Mouse (Mus musculus) spleen, postnatal 14 days (tissue): ENCODE results near the gene Spata13.

Experiments
- DNase-seq, 2 experiments: peaks; one replicate each; pipeline ENCODE4 v3.0.0; 2021 to 2022; ENCODE audit warnings: low spot score in 2 of 2

The Spata13 gene

DNA sequence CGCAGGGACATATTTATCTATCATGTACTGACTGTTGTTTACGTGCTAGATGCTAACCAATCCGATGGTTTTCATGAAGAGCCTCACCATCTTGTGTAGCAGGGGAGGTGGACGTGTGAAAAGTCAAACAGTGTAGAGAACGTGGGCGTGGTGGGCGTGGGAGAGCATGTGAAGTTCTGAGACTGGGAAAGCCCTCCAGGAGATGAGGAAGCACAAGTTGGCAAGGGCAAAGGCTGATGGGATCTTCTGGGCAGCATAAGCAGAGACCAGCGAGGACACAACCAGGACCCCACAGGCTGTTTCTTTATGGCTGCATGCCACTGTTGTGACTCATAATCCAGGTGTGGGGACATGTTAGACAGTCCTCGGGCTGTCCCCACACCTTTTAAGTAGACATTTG is 5.4 kb downstream of the Spata13 start:
- DNase-seq = no peak

DNA sequence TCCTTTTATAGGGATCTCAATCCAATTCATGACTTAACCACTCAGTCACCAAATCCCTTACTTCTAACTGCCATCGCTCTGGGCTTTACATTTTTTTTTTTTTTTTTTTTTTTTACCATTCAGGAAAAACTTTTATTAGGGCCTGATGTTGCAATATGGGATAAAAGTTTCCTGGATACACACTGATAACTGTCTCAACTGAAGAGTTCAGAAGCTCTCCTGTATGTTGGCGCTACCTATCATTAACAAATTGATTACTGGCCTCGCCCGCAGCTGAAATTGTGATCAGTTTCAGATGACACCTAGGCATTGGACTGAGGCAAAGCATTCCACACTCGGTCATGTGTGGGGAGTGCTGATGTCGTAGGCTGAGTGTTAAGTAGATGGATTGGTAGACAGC is 7.3 kb downstream of the Spata13 start:
- no peak for DNase-seq

DNA sequence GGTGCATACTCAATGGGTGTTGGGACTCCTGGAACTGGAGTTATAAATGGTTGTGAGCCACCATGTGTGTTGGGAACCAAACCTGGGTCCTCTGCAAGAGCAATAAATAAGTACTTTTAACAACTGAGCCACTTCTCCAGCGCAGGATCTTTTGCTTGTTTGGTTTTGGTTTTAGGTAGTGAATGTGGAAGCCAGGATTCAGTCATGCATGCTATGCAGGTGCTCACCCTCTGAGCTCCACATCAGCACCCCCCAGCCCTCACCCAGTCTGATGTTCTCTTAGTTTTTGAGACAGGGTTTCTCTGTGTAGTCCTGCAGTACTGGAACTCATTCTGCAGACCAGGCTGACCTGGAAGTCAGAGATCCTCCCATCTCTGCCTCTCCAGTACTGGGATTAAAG is 8.3 kb downstream of the Spata13 start:
- DNase-seq = no peak

DNA sequence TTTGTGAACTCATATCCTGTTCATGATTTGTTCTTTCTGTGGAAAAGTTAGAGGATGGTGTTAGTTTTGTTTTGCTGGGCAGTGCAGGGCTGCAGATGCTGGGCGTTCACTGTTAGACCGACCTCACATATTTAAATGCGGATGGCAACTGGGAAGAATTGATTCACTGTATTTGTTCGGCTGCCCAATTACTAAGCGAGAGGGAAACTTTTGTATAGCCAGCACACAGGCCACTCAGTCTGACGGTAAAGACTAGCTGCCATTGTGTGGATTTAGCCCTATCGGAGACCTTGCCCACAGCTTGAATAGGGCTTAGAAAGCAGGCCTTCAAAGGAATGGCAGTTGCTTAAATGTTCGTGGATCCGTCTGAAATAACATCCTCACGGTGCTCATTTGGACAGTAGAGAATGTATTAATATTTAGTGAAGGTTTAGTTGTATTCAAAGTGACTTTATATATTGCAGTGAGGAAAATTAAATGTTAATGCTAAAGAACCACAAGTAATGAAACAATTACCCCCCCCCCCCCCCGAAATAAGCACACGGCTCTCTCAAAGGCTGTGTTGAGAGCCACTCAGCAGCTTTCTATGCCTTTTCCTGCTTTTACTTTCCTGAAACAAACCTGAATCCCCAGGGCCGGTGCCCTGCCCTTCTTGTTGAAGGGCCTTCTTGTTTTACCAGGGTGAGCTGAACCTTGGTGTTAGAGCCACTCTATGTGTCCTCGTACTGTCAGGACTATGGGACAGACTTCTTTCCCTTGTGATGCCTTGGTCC is 9.5 kb downstream of the Spata13 start:
- DNase-seq = no peak

DNA sequence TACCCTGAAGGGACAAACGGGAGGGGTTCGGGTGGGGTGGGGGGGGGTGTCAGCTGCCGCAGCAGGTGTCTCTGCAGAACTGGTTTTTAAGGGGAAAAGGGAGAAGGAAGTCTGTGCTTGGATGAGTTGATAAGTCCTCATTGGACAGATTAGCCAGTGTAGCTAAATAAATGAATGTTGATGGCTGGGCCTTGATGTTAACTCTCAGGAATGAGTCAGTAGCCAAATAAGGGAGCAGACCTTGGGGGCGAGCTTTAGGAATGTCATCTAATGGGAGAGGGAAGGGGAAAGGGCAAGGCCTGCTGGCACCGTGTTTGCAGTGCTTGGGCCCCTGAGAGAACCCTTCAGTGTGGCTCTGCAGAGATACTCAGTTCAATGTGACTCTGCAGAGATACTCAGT is 12.6 kb downstream of the Spata13 start:
- DNase-seq = no peak

DNA sequence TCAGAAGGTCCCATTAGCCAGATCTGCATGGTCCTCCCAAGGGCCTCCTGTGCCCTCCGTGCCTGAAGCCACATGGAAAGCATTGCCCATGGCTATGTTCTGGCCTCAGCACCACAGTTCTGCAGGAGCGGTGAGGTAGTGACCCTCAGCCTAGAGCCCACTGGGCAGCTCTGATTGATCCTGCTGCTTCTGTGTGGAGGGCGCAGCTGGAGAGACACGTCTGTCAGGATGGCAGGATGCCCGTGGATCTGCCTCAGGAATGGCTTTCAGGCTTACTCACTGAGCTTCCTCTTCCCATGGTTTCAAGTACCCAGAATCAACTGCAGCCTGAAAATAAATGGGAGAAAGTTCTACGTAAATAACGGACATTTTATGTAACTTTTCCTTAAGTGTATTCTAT is 14.1 kb downstream of the Spata13 start:
- no peak for DNase-seq

DNA sequence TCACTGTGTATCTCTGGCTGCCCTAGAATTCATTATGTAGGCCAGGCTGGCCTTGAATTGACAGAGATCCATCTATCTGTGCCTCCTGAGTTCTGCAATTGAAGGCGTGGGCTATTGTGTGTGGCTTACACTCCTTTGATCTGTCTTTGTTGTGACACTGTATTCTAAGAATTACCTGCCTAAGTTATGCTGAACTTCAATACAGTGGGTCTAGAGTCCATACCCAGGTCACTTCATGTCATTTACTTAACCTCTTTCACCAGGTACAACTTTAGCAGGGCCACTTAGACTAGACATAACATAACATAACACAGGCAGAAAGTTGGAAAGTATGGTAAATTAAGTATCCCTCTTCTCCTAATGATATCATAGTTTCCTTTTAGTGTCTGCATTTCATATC is 15.2 kb downstream of the Spata13 start:
- no peak for DNase-seq

DNA sequence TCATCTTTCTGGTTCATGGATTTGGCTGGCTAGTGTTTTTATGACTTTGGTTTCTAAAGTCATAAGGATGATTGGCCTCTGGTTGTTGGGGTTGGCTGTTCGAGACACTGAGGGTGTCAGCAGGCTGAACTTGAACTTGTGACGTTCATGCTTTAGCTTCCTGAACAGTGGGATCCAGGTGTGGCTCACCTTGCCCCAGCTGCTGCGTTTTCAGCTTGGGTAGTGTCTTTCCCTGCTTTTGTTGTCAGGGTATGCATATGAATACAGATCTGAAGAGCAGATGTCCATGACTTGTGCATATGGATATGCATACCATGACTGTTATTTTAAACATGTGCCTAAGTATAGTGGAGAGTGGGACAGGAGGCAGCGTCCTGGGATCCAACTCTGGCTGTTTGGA is 19.4 kb downstream of the Spata13 start:
- DNase-seq = no peak

DNA sequence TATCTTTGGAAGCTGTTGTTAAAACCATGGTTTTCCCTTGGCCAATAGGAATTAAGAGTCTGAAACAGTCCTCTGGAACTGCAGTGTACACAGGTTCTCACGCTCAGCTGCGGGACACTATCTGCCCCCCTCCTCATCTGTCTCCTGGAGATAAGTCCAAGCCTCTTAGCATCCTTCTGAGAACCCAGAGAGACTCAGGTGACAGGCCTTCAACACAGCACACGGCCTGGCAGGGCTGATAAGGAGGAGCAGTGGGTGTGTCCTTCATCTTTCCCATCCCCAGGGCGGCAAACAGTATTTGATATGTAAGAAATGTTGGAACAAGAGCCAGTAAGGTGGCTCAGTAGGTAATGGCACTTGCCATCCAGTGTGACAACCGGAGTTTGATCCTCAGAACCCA is 20.2 kb downstream of the Spata13 start:
- peak; percentile 46 to 48 for DNase-seq

DNA sequence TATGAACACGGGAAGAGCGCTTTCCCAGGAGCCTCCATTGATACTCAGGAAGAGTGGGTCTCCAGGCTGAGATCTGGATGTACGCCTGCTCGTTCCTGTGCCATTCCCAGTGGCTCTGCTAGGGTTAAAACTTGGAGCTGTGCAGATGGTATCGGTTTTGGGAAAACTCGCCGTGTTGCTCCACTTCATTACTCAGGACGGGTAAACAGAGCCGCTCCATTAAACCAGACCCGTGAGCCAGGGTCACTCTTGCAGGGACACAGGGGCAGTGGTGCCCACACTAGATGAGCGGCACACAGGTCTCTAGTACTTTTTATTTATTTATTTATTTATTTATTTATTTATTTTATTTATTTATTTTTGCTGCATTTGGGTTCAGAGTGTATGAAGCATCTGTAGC is 20.9 kb downstream of the Spata13 start:
- DNase-seq = no peak

DNA sequence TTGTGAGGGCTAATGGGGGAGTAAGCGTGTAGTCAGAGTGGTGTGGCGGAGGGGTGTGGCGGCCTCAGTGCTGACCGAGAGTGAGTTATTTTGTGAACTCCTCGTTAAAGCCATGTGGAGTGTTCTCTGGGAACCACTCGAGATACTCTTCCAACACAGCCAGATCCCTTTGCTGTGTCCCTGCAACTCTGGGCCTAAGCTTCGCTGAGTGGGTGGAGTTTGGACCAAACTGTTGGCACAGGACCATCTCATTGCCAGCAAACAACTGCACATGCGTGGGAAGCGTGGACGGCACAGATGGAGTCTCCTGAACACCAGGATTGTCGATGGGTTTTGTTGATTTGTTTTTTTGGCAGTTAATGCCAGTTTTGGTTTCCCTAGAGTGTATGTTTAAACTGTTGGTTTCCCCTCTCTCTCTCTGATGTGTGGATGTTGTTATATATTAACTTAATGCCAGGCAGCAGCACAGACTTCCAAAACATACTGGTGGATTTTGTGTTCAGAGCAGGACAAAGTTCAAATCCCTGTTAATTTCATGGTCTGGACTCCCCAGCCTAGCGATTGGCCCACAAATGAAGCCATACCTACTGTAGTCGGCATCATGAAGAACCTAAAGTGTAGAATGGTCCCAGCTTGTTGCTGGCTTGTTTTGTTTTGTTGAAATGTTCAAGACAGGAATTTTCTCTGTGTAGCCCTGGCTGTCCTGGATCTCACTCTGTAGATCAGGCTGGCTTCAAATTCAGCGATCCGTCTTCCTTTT is 22.3 kb downstream of the Spata13 start:
- no peak for DNase-seq

DNA sequence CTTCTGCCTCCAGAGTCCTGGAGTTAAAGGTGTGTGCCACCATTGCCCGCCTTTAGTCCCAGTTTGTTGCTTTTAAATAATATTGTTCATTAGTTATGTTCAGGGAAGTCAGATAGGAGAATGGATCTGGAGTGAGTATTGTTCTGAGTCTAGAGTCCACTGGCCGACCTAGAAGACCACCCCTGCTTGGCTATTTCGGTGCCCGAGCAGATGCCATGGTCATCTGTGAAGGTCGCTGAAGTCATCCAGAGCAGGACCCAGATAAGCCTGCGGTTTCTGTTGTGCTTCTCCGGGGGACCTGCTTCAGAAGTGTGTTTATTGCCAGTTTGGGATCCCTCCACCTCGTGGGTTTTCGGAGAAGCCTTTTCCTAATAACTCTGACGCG is 22.9 kb downstream of the Spata13 start:
- no peak for DNase-seq

DNA sequence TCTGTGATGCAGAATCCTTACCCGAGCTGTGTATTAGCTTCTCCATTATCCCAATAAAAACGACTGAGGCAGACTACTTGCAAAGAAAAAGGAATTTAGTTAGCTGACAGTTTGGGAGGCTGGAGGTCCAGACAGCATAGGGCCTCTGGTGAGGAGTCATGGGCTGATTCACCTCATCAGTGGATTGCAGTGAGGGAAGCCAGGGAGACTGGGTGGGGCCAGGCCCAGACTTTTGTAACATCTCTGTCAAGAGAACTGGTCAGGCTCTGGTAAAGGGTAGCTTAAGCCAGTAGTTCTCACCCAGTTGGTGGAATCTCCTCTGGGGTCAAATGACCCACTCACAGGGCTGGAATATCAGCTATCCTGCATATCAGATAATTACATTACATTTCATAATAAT is 24.1 kb downstream of the Spata13 start:
- DNase-seq = no peak

DNA sequence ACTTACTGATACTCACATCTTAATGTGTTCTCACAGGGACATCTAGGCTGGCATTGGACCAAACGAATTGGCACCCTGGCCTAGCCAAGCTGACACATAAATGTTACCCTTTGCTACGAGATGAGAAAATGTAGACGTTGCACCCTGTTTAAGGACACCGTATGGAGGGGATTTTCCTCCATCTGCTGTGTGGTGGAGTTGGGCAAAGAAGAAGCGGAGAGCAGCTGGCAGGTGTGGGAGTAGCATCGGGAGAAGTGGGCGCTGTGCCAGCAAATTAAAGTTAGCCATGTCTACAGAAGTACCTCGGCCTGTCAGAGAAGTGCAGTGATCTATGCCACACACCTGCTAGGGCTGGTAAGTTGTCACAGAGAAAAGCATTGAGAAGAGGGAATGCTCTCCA is 25.7 kb downstream of the Spata13 start:
- DNase-seq = no peak

DNA sequence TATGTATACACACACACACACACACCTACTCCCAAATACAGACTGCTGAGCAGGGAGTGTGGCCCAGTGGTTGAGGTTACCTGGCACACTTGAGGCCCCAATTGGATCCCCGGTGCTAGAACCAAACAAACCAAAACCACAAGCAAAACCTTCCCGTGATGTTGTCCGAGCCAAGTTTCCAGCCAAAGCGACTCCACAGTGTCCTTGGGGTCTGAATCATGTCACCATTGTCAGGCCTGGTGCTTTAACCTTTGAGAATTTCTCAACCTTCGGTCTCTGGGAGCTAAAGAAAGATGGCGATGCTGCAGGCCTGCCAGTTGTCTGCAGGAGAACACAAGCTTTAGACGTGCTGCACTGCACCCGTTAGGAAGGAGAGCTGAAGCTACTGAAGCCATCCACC is 26.8 kb downstream of the Spata13 start:
- DNase-seq = no peak

DNA sequence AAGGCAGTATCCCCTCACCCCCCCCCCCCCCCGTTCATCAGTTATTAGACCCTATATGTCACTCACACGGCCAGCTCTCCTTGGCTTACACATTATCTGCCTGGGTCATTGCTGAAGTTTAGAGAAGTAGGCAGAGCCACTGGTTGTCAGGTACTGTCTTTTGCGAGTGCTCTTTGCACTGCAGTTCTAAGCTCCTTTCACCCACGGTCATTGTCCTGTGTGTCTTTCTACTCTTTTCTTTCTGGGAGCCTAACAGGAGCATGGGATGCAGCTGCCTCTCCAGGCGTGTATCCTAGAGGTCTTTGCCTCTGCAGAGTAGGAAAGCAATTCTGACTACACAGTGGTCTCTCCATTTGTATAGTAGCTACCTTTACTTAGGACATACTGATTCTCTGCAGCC is 27.5 kb downstream of the Spata13 start:
- no peak for DNase-seq

DNA sequence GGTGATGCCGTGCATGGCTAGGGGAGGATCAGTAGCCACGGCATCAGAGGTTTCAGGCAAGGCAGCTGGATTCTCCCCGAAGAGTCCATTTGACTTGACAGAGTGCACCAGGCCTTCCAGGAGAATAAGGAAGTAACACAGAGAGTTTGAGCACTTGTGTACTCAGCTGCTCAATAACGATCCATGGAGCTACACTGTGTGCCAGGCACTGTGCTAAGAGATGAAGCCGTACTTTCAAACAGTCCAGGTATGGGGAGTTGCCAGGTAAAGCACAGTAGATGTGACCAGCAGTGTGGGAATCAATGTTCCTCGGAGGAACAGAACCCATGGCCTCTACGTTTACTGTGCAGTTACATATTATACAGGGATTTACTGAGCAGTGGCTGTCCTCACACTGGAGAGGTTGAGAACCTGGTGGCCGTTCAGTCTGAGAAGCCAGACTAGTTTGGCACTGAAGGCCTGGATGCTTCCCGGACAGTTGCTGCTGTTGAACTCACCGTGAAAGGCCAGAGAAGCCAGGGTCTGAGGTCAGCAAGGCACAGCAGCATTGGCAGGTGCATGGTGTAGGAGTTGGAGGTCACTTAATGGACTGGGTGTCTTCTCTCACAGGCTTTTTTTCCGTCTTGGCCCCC is 29.6 kb downstream of the Spata13 start:
- DNase-seq = no peak

DNA sequence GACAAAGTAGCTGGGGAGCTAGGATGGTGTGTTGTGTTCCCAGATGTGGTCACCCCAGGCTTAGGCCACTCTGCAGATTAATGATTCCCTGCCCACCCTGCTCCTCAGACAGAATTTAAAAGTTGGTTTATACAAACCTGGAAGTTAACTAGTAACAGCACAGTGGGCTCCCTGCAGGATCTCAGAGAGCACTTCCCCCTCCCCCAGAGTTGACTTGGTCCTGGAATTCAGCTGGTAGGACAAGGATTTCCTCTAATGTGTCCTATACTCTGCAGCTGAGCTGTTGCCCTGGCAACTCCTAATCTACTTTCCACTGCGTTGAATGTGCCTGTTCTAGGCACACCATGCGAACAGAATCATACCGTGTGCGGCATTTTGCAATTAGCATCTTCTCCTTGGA is 30.8 kb downstream of the Spata13 start:
- no peak for DNase-seq

DNA sequence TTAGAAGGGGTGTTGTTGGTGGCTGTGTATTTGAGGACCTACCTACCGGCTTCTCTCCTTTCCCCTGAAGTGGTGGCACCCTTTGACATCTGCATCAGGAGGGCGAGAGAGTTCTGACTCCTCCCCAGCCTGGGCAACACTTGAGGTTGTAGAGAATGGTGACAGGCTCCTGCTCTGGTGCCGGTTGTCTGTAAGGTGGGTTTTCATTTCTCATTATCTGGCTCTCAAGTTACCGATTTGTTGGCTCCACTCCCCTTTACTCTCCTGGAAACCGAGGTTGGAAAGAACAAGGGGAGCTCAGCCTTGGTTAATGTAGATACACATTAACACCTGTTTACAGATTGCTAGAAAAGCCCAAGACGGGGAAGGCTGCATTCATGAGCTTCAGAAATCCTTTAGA is 31.5 kb downstream of the Spata13 start:
- DNase-seq = no peak

DNA sequence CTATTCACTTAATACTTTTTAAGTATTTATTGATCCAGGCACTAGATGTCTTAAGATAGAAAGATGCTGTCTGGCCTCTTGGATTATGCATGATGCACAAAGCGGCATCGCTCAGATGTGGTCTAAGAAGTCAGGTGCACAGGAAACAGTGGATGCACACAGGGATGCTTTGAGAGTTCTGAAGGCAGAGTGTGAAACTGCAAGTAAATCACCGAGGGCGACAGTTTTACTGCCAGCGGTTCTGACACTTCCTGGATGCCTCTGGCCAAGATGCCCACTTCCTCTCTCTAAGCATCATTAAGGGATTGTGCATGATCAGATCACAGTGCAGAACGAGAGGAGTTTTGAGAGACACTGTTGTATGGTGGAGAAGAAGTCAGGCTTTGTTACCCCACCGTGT is 32.5 kb downstream of the Spata13 start:
- no peak for DNase-seq

DNA sequence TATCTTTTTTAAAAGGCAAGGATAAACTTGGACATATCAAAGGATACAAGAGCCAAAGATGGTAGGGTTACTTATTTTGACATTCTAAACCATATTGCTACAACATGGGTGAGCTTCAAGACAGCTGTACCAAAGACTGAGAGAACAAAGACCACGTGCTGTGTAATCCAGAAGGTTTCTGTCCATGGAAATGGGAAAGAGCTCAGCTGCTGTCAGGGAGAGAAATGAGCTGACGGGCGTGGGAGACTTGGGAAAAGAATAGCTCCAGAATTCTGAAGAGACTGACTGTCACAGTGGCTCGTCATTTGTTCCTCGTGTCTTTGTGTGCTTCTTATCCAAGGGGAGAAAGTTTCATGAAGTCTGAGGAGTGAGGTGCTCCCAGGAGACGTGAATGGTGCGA is 36.4 kb downstream of the Spata13 start:
- DNase-seq = no peak

DNA sequence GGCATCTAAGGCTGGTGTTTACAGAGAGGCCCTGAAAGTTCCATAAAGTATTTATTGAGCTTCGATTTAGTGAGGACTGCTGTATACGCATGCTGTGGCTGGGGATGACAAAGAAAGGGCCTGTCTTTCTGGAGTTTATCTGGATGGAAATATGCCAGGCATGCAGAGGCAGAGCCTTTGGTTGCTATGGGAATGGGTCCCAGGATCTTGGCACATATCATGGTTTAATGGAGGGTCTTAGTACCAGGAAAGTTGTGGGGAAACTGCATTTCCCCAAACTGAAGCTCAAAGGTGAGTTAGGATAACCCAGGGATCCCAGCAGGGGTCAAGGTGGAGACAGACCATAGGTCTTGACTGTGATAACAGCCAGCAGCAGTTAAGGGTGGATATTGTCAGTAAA is 37.7 kb downstream of the Spata13 start:
- no peak for DNase-seq

DNA sequence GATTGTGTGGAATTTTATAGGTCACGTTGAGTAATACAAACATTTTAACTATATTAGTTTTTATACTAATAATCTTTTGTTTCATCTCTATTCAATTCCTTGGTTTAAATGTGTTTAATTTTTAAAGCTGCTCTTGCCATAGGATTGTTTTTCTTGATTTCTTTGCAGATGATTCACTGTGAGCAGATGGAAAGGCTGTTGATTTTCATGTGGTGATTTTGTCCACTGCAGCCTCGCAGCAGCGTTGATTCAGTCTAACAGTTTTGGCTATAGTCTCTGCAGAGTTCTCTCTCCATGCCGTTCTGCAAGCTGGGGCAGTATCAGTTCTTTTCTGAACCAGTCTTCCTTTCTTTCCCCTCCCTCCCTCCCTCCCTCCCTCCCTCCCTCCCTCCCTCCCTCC is 41.9 kb downstream of the Spata13 start:
- no peak for DNase-seq
